Mouse (Mus musculus) intestine, embryonic 16.5 days (tissue): ENCODE results near the gene Trim33. TPM values are rescaled to one million over a fixed set of nuclear protein-coding genes. Genes with fewer than 3 reads are reported as not detected.

Source experiments
- ATAC-seq: fragments of 200-750 bp; cut with Nextera tagmentation; 2 replicates; pipeline ENCODE4 v1.8.0; 2017; ENCODE audit warnings: moderate TSS enrichment, moderate library complexity
- H3K27ac ChIP-seq: fragments of 300-500 bp; sonication (generic); 2 replicates; pipeline ENCODE4 v1.5.1; 2014; ENCODE audit warnings: mild to moderate bottlenecking, low read length
- H3K27me3 ChIP-seq: fragments of 300-500 bp; sonication (generic); replicated peaks from 2 replicates; pipeline ENCODE4 v1.6.1; 2014; ENCODE audit warnings: low read length, control low read depth, mixed read lengths; ENCODE audit not compliant: control insufficient read depth, insufficient read depth
- H3K36me3 ChIP-seq: fragments of 300-500 bp; sonication (generic); 2 replicates; pipeline ENCODE4 v1.6.1; 2014; ENCODE audit warnings: low read length, control low read depth; ENCODE audit not compliant: control insufficient read depth, insufficient read depth
- H3K4me1 ChIP-seq: fragments of 300-500 bp; sonication (generic); 2 replicates; pipeline ENCODE4 v1.6.1; 2014; ENCODE audit warnings: low read length, control low read depth, mixed read lengths; ENCODE audit not compliant: control insufficient read depth, insufficient read depth
- H3K4me2 ChIP-seq: fragments of 300-500 bp; sonication (generic); 2 replicates; pipeline ENCODE4 v1.6.1; 2014; ENCODE audit warnings: low read depth, low read length, control low read depth
- H3K4me3 ChIP-seq: fragments of 300-500 bp; sonication (generic); 2 replicates; pipeline ENCODE4 v1.5.1; 2014; ENCODE audit warnings: mild to moderate bottlenecking, low read length
- H3K9ac ChIP-seq: fragments of 300-500 bp; sonication (generic); 2 replicates; pipeline ENCODE4 v1.6.1; 2014; ENCODE audit warnings: low read depth, low read length
- H3K9me3 ChIP-seq: fragments of 300-500 bp; sonication (generic); 2 replicates; pipeline ENCODE4 v1.6.1; 2016; ENCODE audit warnings: low read length, control low read depth; ENCODE audit not compliant: control insufficient read depth
- WGBS: fragments of 180-500 bp; shearing (Covaris S2); extraction: QIAGEN DNeasy Blood & Tissue Kit; methylation state at CpG from one replicate; pipeline ENCODE4 v1.1.7; 2014; 5-methylcytosine and 5-hydroxymethylcytosine counted together
- polyA plus RNA-seq: library from polyadenylated mRNA; unstranded; fragments of >200 nt; fragmentation: Nextera tagmentation; extraction: Ambion mirVana; gene quantifications from 2 replicates; pipeline ENCODE4 v1.2.1, GENCODE M21; 2015

Gene Trim33
- polyA plus RNA-seq, 1 experiment from 2014 or later: 12.3 TPM

- no peak overlapping the region for H3K4me2 ChIP-seq
- H3K4me1 ChIP-seq: peaks cover 6% of the 10 kb centered on the region; the same call in 1 of the 2 replicates
- no peak overlapping the region for H3K9ac ChIP-seq
- no peak overlapping the region for H3K27ac ChIP-seq
- H3K9me3 ChIP-seq: no peaks in the 10 kb centered on the region
- no peaks in the 10 kb centered on the region for H3K27me3 ChIP-seq
- WGBS: 77% methylated on average over 11 of the region's 11 CpGs
- H3K36me3 ChIP-seq: no peaks in the 10 kb centered on the region
- no peak overlapping the region for H3K4me3 ChIP-seq
- no peak for ATAC-seq
Observed at GRCm38 (mm10) chr3:103405871-103406765, 127.0 kb downstream of the Trim33 start.

Other genes starting within 250 kb of the Trim33 start
- gene Nras, start 221.0 kb upstream of the Trim33 start, polyA plus RNA-seq: 76.1 and 76.3 TPM in 2 replicates
- 0.11 TPM in 1 of 2 replicates, not detected in the other for gene Ampd1, start 205.3 kb upstream of the Trim33 start, polyA plus RNA-seq
- 2.1 and 2.2 TPM in 2 replicates for gene Dennd2c, start 176.7 kb upstream of the Trim33 start, polyA plus RNA-seq
- gene Bcas2, start 107.6 kb upstream of the Trim33 start, polyA plus RNA-seq: 153 and 173 TPM in 2 replicates